In genomic region chr10:67535256-67535655, GRCm38 (mm10) we compare ENCODE assay signal across 8 mouse cellular contexts. TPM values are rescaled to one million over a fixed set of nuclear protein-coding genes. Genes with fewer than 3 reads are reported as not detected.
DNase-seq lines count a peak whose midpoint lies in the region; ATAC-seq and TF ChIP-seq lines count a peak whose summit lies in the region.

Egr2 (plus strand) TSS chr10:67535475.

- TF ChIP-seq CTCF in cortical plate, adult 2 months (IDR thresholded peaks at IDR 0.05; ENCODE audit: extremely low read depth, insufficient read depth, low read length): no peak
- no peak for TF ChIP-seq CTCF in heart, postnatal 0 days (IDR thresholded peaks at IDR 0.05; ENCODE audit: low read depth)

- H3K4me1 ChIP-seq in kidney, embryonic 14.5 days (ENCODE audit: control insufficient read depth, insufficient read depth, low read length): peaks cover 16% of the 10 kb centered on the region
- peaks cover 2% of the 10 kb centered on the region for H3K4me1 ChIP-seq in cortical plate, adult 2 months (ENCODE audit: control insufficient read depth, insufficient read depth, low read length)
- H3K4me1 ChIP-seq in heart, postnatal 0 days (ENCODE audit: control insufficient read depth, insufficient read depth): peaks cover 27% of the 10 kb centered on the region
- H3K4me1 ChIP-seq in liver, embryonic 11.5 days (replicated peaks; ENCODE audit: control insufficient read depth, insufficient read depth, low read length): peaks cover 14% of the 10 kb centered on the region
- H3K4me1 ChIP-seq in neural tube, embryonic 14.5 days (ENCODE audit: control insufficient read depth, insufficient read depth, low read length): peaks cover 36% of the 10 kb centered on the region

- H3K4me2 ChIP-seq in kidney, embryonic 14.5 days (replicated peaks; ENCODE audit: low read depth, low read length): peak within 1 kb of the TSS; percentile 95
- peak within 1 kb of the TSS; percentile 92 for H3K4me2 ChIP-seq in heart, postnatal 0 days (ENCODE audit: low read depth, low read length)
- H3K4me2 ChIP-seq in liver, embryonic 11.5 days: peak within 1 kb of the TSS; percentile 99
- H3K4me2 ChIP-seq in neural tube, embryonic 14.5 days (ENCODE audit: low read depth, low read length): peak within 1 kb of the TSS; percentile 87

- no peak for TF ChIP-seq POLR2A in cortical plate, adult 2 months (IDR thresholded peaks at IDR 0.05; ENCODE audit: extremely low read depth, insufficient read depth, low read length)

- H3K27me3 ChIP-seq in kidney, embryonic 14.5 days (ENCODE audit: control insufficient read depth, insufficient read depth, low read length): peaks cover 61% of the 10 kb centered on the region
- H3K27me3 ChIP-seq in heart, postnatal 0 days (ENCODE audit: control insufficient read depth, insufficient read depth, low read length): peaks cover 65% of the 10 kb centered on the region
- H3K27me3 ChIP-seq in liver, embryonic 11.5 days (replicated peaks; ENCODE audit: control insufficient read depth, insufficient read depth, low read length): peaks cover 79% of the 10 kb centered on the region
- H3K27me3 ChIP-seq in neural tube, embryonic 14.5 days (ENCODE audit: control insufficient read depth, insufficient read depth, low read length): peaks cover 66% of the 10 kb centered on the region

- no peak for TF ChIP-seq EP300 in heart, postnatal 0 days (IDR thresholded peaks at IDR 0.05; ENCODE audit: low read depth)

- H3K27ac ChIP-seq in kidney, embryonic 14.5 days (ENCODE audit: low read depth, low read length): no peak within 1 kb of the TSS
- no peak within 1 kb of the TSS for H3K27ac ChIP-seq in cortical plate, adult 2 months (ENCODE audit: insufficient read depth, low read length)
- no peak within 1 kb of the TSS for H3K27ac ChIP-seq in heart, postnatal 0 days (ENCODE audit: low read depth)
- H3K27ac ChIP-seq in liver, embryonic 11.5 days (ENCODE audit: low read depth, low read length): no peak within 1 kb of the TSS
- H3K27ac ChIP-seq in neural tube, embryonic 14.5 days (ENCODE audit: low read depth, low read length): no peak within 1 kb of the TSS

- no peak for ATAC-seq in kidney, embryonic 14.5 days (ENCODE audit: low FRiP score, low TSS enrichment)
- ATAC-seq in heart, postnatal 0 days (ENCODE audit: insufficient read depth, low read depth): no peak
- no peak for ATAC-seq in liver, embryonic 11.5 days (replicated peaks; ENCODE audit: low FRiP score)
- ATAC-seq in neural tube, embryonic 14.5 days (ENCODE audit: low read depth): no peak

- no peaks in the 10 kb centered on the region for H3K9me3 ChIP-seq in kidney, embryonic 14.5 days (ENCODE audit: control insufficient read depth, low read length)
- no peaks in the 10 kb centered on the region for H3K9me3 ChIP-seq in heart, postnatal 0 days (replicated peaks; ENCODE audit: control insufficient read depth, low read length)
- H3K9me3 ChIP-seq in liver, embryonic 11.5 days (ENCODE audit: control insufficient read depth, low read length): no peaks in the 10 kb centered on the region
- no peaks in the 10 kb centered on the region for H3K9me3 ChIP-seq in neural tube, embryonic 14.5 days (ENCODE audit: control insufficient read depth, low read length)

- H3K4me3 ChIP-seq in kidney, embryonic 14.5 days (ENCODE audit: low read length): peak within 1 kb of the TSS; percentile 62
- H3K4me3 ChIP-seq in cortical plate, adult 2 months (ENCODE audit: insufficient read depth, low read length): peak within 1 kb of the TSS; percentile 21
- H3K4me3 ChIP-seq in heart, postnatal 0 days (ENCODE audit: low read depth, low read length): peak within 1 kb of the TSS; percentile 64
- peak within 1 kb of the TSS; percentile 71 for H3K4me3 ChIP-seq in liver, embryonic 11.5 days (ENCODE audit: low read depth, low read length)
- H3K4me3 ChIP-seq in neural tube, embryonic 14.5 days (ENCODE audit: low read depth, low read length): peak within 1 kb of the TSS; percentile 53

- H3K36me3 ChIP-seq in kidney, embryonic 14.5 days (ENCODE audit: control insufficient read depth, insufficient read depth, low read length): no peaks in the 10 kb centered on the region
- no peaks in the 10 kb centered on the region for H3K36me3 ChIP-seq in heart, postnatal 0 days (replicated peaks; ENCODE audit: control insufficient read depth, insufficient read depth, low read length)
- no peaks in the 10 kb centered on the region for H3K36me3 ChIP-seq in liver, embryonic 11.5 days (ENCODE audit: control insufficient read depth, insufficient read depth, low read length)
- H3K36me3 ChIP-seq in neural tube, embryonic 14.5 days (ENCODE audit: control insufficient read depth, insufficient read depth, low read length): no peaks in the 10 kb centered on the region

- DNase-seq in kidney, postnatal 14 days: no peak
- peak; percentile 25 for DNase-seq in ES-CJ7 (ENCODE audit: low read depth, low spot score)
- DNase-seq in heart, postnatal 0 days (ENCODE audit: low spot score): no peak
- DNase-seq in liver, embryonic 11.5 days (ENCODE audit: low spot score): no peak
- no peak for DNase-seq in layer of hippocampus, adult 9-10 months (ENCODE audit: low spot score)

- H3K9ac ChIP-seq in kidney, embryonic 14.5 days (ENCODE audit: low read depth, low read length): peak within 1 kb of the TSS; percentile 34
- H3K9ac ChIP-seq in heart, postnatal 0 days (replicated peaks; ENCODE audit: low read depth, low read length): peak within 1 kb of the TSS; percentile 43
- H3K9ac ChIP-seq in liver, embryonic 11.5 days (ENCODE audit: low read depth, low read length): peak within 1 kb of the TSS; percentile 44; the same call in 1 of the 2 replicates
- no peak within 1 kb of the TSS for H3K9ac ChIP-seq in neural tube, embryonic 14.5 days (replicated peaks; ENCODE audit: low read depth, low read length)

- WGBS in kidney, embryonic 14.5 days: 1% methylated on average over 37 of the region's 37 CpGs
- WGBS in heart, postnatal 0 days: 2% methylated on average over 36 of the region's 37 CpGs
- under 1% methylated on average over 29 of the region's 37 CpGs for WGBS in liver, embryonic 11.5 days
- WGBS in neural tube, embryonic 14.5 days: 1% methylated on average over 34 of the region's 37 CpGs

RNA-seq across cellular contexts. Expression of gene Egr2, which starts in this region (rescaled TPM):
- polyA plus RNA-seq in kidney, embryonic 14.5 days (2014; fragmentation: Nextera tagmentation; extraction: Ambion mirVana): 0.97 and 0.99 TPM in 2 replicates
- polyA plus RNA-seq in cortical plate, adult 2 months (2012; rRNA removed): 3.4 and 9.9 TPM in 2 replicates
- 3.6 and 4.1 TPM in 2 replicates for total RNA-seq in heart, postnatal 0 days (2014; rRNA removed; ENCODE audit: low replicate concordance)
- polyA plus RNA-seq in heart, postnatal 0 days (2015; fragmentation: Nextera tagmentation; extraction: Ambion mirVana): 0.60 and 0.73 TPM in 2 replicates
- polyA plus RNA-seq in liver, embryonic 11.5 days (2014; fragmentation: Nextera tagmentation; extraction: Ambion mirVana): 0.08 and 0.22 TPM in 2 replicates
- 0.56 and 1.0 TPM in 2 replicates for polyA plus RNA-seq in neural tube, embryonic 14.5 days (2014; fragmentation: Nextera tagmentation; extraction: Ambion mirVana)

Comparison
In these comparisons a context has a peak if more than half of its experiments do, and no peak if none do; other contexts are left out.
1. H3K4me3 ChIP-seq: peak in every context shown above with its lines; median percentile 71 in liver, embryonic 11.5 days; 64 in heart, postnatal 0 days; 62 in kidney, embryonic 14.5 days; 53 in neural tube, embryonic 14.5 days; 21 in cortical plate, adult 2 months.